Mouse (Mus musculus) thymus, adult 18-20 months (tissue): Measurements from ENCODE around the gene Olfr313.

Experiments used
- DNase-seq, 2 experiments: peaks; one replicate each; pipeline ENCODE4 v3.0.0; 2022; ENCODE audit warnings: mixed read lengths in 2 of 2

Gene Olfr313

DNA sequence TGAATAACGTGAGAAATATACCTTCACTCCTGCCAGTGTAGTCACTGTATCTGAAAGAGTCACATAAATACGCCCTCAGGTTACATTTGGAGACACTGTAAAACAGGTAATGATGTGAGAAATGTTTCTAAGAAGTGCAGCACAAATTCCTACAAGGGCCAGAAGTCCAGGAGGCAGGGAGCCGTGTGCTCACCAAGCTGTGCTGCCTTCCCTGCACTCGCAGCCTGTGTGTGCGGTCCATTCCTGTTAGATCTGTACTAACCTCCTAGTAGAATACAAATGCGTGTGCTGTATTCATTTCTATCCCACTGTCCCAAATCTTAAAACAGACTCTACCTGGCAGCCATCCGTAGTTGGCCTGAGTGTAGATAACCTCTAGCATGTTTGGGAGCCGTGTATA is 45.9 kb downstream of the Olfr313 start:
- DNase-seq = no peak

DNA sequence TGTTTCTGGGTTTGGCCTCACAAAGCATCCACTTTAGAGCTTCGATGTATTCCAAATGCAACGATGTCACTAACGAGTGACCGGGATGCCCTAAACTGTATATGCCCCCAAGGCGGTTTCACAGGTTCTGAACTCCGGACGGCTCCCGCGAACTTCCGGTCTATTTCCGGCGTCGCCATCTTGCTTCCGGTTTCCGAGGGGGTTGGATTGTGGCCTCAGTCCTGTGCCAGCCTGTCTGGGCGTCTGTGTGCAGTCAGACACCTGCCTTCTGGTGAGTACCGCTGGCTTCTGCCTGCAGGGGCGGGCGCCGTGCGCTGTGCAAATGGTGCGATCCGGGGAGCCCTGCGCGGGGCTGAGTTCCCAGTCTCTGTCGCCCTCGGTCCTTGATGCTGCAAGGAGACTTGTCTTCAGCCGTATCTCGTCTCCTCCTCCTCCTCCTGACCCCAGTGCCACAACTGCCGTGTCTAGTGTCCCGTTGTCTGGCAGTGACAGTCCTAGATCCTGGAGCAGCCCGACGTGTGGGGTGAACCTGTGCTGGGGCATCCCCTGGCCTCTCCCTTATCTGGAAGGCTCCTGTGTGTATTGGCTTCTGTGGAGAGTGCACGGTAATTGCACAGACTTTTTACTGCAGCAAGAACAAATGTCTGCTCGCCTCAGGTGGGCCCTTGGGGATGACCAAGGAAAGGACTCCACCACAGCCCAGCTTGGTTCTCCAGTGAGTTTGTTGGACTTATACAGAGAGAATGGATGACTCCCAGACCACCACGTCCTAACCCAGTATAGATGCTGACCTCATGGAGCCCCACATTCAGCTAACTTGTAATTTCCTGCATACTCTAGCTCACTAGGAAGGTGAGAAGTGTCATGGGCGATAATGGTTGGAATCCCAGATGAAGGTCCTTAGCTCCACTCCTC is 52.5 kb downstream of the Olfr313 start, which contains the start of gene 2810021J22Rik:
2810021J22Rik (plus strand) TSS at position 178 of the 915 bp plus-strand sequence.
- DNase-seq = peak; percentile 84 to 90

DNA sequence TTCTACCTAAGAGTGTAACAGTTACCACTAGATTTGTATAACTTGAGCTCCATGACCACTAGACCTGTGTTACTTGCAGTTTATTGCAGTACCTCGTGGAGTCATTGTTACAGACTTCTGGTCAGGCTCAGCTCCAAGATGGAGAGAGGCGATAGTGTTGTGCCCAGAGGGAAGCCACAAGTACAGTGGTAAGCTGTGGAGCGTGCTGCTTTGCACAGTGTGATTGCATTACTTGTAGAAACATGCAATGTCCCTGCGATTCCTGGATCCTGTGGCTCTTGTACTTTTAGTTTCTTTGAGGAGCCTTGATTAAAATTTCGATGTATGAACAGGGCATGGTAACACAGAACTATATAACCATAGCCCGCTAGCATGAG is 53.1 kb downstream of the Olfr313 start:
- DNase-seq = no peak
